Mouse (Mus musculus): ENCODE measurements at regions not wholly inside any gene's neighbourhood (a gene's known extent, or its start where the extent isn't known, plus 50 kb on each side); places are given as distances from the start of the nearest gene placed in this dataset.

- DNase-seq: peak; percentile 28
Measured at GRCm38 (mm10) chr9:96419151-96419550, 54.9 kb upstream of the Atp1b3 start.

DNA sequence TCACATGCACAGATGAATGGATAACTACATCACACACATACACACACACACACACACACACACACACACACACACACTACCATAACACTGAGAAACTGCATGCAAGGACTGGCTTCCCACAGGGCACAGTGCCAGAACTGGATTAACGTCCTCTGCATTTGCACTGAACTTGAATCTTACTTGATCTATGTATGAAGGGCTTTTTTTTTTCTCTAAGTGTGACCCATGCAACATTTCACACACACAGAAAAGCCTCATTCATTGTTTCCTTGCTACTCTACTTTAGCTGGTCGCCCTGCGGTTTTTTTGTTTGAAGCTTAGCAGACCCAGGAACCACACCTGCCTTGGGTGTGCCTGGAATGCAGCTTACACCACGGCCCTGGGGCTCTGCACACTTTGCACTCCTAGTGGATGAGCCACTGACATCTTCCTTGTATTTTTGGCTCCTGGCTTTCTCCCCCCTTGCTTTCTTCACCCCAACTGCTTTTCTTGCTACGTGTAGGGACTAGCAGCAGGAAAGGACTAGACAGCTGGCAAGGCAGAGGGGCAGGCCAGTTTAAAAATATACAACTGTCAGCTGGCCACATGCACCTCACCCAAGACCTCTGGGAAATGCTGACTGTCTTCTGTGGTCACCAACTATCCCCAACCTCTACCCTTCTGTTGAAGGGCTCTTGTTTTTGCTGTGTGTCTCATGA lies 51.8 kb upstream of the Atp1b3 start:
- no peak for DNase-seq

Measured in kidney, adult 9 months (tissue).